Mouse (Mus musculus) heart, adult 2 months (tissue): Measurements from ENCODE around the gene Gm20388.

Source experiments
- EP300 ChIP-seq: fragments of 200-500 bp; IDR thresholded peaks from 2 replicates; pipeline ENCODE4 v1.6.1; 2011; ENCODE audit warnings: low read depth, low read length, control low read depth; ENCODE audit not compliant: insufficient read depth
- POLR2A ChIP-seq: fragments of 200-500 bp; IDR thresholded peaks from 2 replicates; pipeline ENCODE4 v1.6.1; 2011; ENCODE audit warnings: mild to moderate bottlenecking, low read depth, low read length, control low read depth; ENCODE audit not compliant: insufficient read depth

- TF ChIP-seq POLR2A: no peak
- no peak for TF ChIP-seq EP300
Measured at GRCm38 (mm10) chr8:121904999-121905398, 1994.4 kb downstream of the Gm20388 start.
